Mouse (Mus musculus): ENCODE results near the gene Disc1. TPM values are rescaled to one million over a fixed set of nuclear protein-coding genes. Genes with fewer than 3 reads are reported as not detected.

Gene Disc1
- polyA plus RNA-seq, 1 experiment from 2014 or later: 2.3 TPM

DNA sequence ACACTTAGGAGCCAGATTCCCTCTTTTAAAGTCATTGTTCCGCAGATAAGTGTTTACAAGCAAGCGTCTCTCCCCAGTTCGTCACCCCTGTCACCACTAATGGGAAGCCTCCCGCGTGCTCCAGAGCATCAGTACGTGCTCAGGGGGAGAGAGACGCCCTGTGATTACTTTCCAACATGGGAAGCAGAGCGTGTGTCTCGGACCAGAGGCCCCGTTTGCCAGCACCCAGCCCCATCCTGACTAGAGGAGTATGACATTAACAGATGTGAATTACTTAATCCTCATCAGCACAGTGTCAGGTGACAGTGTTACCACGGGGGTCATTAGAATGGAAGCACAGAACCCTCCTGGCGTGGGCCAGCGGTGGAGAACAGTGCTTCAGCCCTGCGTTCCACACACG is 15.3 kb upstream of the Disc1 start:
- Histone ChIP-seq H3K27ac (ENCODE audit: low read length) (no peak overlapping the region), H3K4me3 (ENCODE audit: low read length) (no peak overlapping the region), H3K36me3 (ENCODE audit: control insufficient read depth, insufficient read depth) (no peaks in the 10 kb centered on the region; the same call in 1 of the 2 replicates), H3K4me2 (ENCODE audit: low read depth, low read length) (no peak overlapping the region), H3K9ac (ENCODE audit: low read length) (no peak overlapping the region), H3K9me3 (replicated peaks; ENCODE audit: control insufficient read depth, low read length) (no peaks in the 10 kb centered on the region), H3K27me3 (ENCODE audit: control insufficient read depth, insufficient read depth, low read length) (no peaks in the 10 kb centered on the region), H3K4me1 (ENCODE audit: control insufficient read depth, insufficient read depth, low read length) (peaks cover 3% of the 10 kb centered on the region; the same call in 1 of the 2 replicates)
- no peak; the same call in 1 of the 2 replicates for ATAC-seq (replicated peaks; ENCODE audit: extremely low read depth, insufficient read depth, low FRiP score)
- WGBS: 83% methylated on average over 15 of the region's 15 CpGs

DNA sequence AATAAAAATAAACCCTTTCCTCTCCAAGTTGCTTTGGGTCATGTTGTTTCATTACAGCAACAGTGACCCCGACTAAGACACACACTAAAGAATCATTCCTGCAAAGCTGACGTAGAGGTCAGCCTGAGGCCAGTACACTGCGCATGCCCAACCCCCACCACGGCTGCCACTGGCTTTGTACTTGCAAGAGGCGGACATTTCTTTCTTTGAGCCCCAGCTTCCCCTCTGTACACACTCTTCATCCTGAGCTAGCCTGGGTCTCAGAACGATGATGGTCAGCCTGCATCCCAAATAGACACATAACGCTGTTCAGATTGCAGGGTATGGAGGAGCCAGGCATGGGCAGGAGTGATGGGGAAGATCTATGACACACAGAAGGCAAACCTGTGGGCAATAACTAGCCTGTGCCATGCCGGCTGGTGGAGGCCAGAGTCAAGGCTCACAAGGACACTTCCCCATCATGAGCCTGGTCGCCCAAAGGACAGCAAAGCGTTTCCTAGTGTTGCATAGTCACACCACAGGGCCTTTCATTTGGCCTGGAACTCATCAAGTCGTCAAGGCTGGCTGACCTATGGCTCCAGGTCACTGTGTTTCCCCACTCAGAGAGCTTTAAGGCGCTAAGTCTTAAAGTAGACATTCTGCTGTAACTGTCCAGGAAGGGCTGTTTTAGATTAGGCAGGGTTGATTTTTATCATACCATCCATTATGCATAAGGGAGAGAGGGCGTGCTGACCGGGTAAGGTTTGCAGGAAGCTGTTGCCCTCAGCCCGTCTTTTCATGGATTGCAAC is 13.2 kb upstream of the Disc1 start:
- Histone ChIP-seq H3K9me3 (replicated peaks; ENCODE audit: control insufficient read depth, low read length) (peaks cover 3% of the 10 kb centered on the region; the same call in 1 of the 2 replicates), H3K4me1 (ENCODE audit: control insufficient read depth, insufficient read depth, low read length) (peaks cover 3% of the 10 kb centered on the region; the same call in 1 of the 2 replicates), H3K4me2 (ENCODE audit: low read depth, low read length) (no peak overlapping the region), H3K27me3 (ENCODE audit: control insufficient read depth, insufficient read depth, low read length) (no peaks in the 10 kb centered on the region), H3K9ac (ENCODE audit: low read length) (no peak overlapping the region), H3K36me3 (ENCODE audit: control insufficient read depth, insufficient read depth) (no peaks in the 10 kb centered on the region; the same call in 1 of the 2 replicates), H3K27ac (ENCODE audit: low read length) (no peak overlapping the region), H3K4me3 (ENCODE audit: low read length) (no peak overlapping the region)
- ATAC-seq (replicated peaks; ENCODE audit: extremely low read depth, insufficient read depth, low FRiP score): no peak
- 62% methylated on average over 15 of the region's 15 CpGs for WGBS

DNA sequence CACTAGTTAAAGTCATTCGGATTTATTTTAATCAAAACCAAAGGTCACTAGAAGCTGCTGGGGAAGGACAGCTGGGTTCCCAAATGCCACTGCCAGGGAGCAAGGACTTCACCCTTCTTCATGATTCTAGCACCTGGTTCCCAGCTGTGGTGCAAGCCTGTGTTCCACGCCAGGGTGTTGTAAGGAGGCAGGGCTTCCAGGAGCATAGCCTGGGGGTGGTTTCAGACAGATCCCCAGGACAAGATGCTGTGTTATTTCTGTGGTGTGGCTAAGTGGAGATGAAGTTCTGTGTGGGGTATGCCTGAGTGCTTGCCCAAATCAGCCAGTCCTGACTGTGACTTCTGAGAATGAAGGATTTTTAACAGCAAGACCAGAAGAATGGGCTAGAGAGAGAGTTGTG is 12.5 kb upstream of the Disc1 start:
- 50% methylated on average over 2 of the region's 2 CpGs for WGBS
- H3K4me2 ChIP-seq (ENCODE audit: low read depth, low read length): no peak overlapping the region
- no peaks in the 10 kb centered on the region; the same call in 1 of the 2 replicates for H3K36me3 ChIP-seq (ENCODE audit: control insufficient read depth, insufficient read depth)
- H3K27ac ChIP-seq (ENCODE audit: low read length): no peak overlapping the region
- peaks cover 3% of the 10 kb centered on the region; the same call in 1 of the 2 replicates for H3K9me3 ChIP-seq (replicated peaks; ENCODE audit: control insufficient read depth, low read length)
- H3K4me1 ChIP-seq (ENCODE audit: control insufficient read depth, insufficient read depth, low read length): peaks cover 3% of the 10 kb centered on the region; the same call in 1 of the 2 replicates
- no peak overlapping the region for H3K9ac ChIP-seq (ENCODE audit: low read length)
- ATAC-seq (replicated peaks; ENCODE audit: extremely low read depth, insufficient read depth, low FRiP score): no peak
- H3K4me3 ChIP-seq (ENCODE audit: low read length): no peak overlapping the region
- H3K27me3 ChIP-seq (ENCODE audit: control insufficient read depth, insufficient read depth, low read length): no peaks in the 10 kb centered on the region

DNA sequence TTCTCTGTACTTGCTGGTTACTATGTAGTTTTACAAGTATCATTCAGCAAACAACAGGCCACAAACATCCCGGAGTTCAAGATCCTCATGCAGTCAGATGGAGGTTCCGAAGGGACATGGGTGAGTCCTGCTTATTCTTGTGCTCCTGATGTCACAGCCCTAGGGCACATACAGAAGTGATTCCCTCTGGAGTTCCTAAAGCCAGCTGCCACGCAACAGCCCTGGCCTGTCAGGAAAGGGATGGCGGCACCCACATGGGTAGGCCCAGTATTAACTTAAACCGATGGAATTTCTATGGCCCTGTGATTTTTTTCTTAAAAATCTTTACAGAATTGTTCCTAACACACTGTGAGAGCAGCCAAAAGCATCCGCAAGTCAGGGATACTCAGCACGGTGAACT is 10.6 kb upstream of the Disc1 start:
- Histone ChIP-seq H3K9me3 (replicated peaks; ENCODE audit: control insufficient read depth, low read length) (peaks cover 3% of the 10 kb centered on the region; the same call in 1 of the 2 replicates), H3K36me3 (ENCODE audit: control insufficient read depth, insufficient read depth) (no peaks in the 10 kb centered on the region; the same call in 1 of the 2 replicates), H3K4me2 (ENCODE audit: low read depth, low read length) (no peak overlapping the region), H3K27ac (ENCODE audit: low read length) (peak overlapping the region; percentile 41), H3K27me3 (ENCODE audit: control insufficient read depth, insufficient read depth, low read length) (no peaks in the 10 kb centered on the region), H3K4me1 (ENCODE audit: control insufficient read depth, insufficient read depth, low read length) (peaks cover 3% of the 10 kb centered on the region; the same call in 1 of the 2 replicates), H3K9ac (ENCODE audit: low read length) (no peak overlapping the region), H3K4me3 (ENCODE audit: low read length) (no peak overlapping the region)
- no peak for ATAC-seq (replicated peaks; ENCODE audit: extremely low read depth, insufficient read depth, low FRiP score)
- 79% methylated on average over 7 of the region's 7 CpGs for WGBS

DNA sequence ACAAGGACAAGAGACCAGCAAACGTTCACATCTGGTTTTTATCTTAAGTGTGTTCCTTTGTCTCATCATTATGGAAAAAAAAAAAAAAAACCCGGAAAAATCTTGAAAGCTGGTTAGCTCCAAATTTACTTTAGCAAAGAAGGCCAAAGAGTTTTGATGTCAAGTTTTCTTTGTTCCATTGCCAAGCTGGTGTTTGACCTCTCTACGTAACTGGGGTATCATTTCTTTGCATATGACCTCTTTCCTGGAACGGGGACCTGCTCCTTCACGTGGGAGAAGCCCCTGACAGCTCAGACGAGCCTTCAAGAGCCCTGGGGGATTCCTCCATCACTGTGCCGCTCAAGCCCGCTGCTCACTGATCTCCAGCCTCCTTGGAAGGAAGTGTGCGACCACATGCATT is 10.1 kb upstream of the Disc1 start:
- peaks cover 3% of the 10 kb centered on the region; the same call in 1 of the 2 replicates for H3K9me3 ChIP-seq (replicated peaks; ENCODE audit: control insufficient read depth, low read length)
- H3K4me3 ChIP-seq (ENCODE audit: low read length): no peak overlapping the region
- 26% methylated on average over 9 of the region's 9 CpGs for WGBS
- no peak overlapping the region for H3K4me2 ChIP-seq (ENCODE audit: low read depth, low read length)
- H3K9ac ChIP-seq (ENCODE audit: low read length): no peak overlapping the region
- peaks cover 3% of the 10 kb centered on the region; the same call in 1 of the 2 replicates for H3K4me1 ChIP-seq (ENCODE audit: control insufficient read depth, insufficient read depth, low read length)
- no peak overlapping the region for H3K27ac ChIP-seq (ENCODE audit: low read length)
- no peaks in the 10 kb centered on the region for H3K27me3 ChIP-seq (ENCODE audit: control insufficient read depth, insufficient read depth, low read length)
- H3K36me3 ChIP-seq (ENCODE audit: control insufficient read depth, insufficient read depth): no peaks in the 10 kb centered on the region; the same call in 1 of the 2 replicates
- no peak for ATAC-seq (replicated peaks; ENCODE audit: extremely low read depth, insufficient read depth, low FRiP score)

DNA sequence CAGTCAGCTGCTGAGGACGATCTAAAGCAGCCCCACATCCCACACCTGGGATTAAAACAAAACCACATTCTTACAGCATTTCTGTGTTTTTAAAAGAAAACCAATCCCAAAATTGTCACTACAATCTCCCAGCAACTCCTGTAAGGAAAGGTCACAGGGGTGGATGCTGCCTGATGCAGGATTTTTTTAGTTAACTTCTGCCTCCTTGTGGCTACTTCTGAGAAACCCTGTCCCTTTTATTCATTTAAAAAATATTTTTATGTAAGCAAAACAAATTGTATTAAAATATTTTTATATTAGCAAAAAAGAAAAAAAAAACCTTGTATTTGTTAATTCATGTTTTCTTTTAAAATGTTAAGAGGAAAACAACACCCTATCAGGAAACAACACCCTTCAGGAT is 8.2 kb upstream of the Disc1 start:
- H3K4me2 ChIP-seq (ENCODE audit: low read depth, low read length): no peak overlapping the region
- no peak for ATAC-seq (replicated peaks; ENCODE audit: extremely low read depth, insufficient read depth, low FRiP score)
- 87% methylated on average over 1 of the region's 1 CpGs for WGBS
- H3K36me3 ChIP-seq (ENCODE audit: control insufficient read depth, insufficient read depth): no peaks in the 10 kb centered on the region
- H3K27ac ChIP-seq (ENCODE audit: low read length): no peak overlapping the region
- no peak overlapping the region for H3K9ac ChIP-seq (ENCODE audit: low read length)
- H3K27me3 ChIP-seq (ENCODE audit: control insufficient read depth, insufficient read depth, low read length): no peaks in the 10 kb centered on the region
- peaks cover 3% of the 10 kb centered on the region; the same call in 1 of the 2 replicates for H3K9me3 ChIP-seq (replicated peaks; ENCODE audit: control insufficient read depth, low read length)
- H3K4me3 ChIP-seq (ENCODE audit: low read length): no peak overlapping the region
- peaks cover 3% of the 10 kb centered on the region; the same call in 1 of the 2 replicates for H3K4me1 ChIP-seq (ENCODE audit: control insufficient read depth, insufficient read depth, low read length)

DNA sequence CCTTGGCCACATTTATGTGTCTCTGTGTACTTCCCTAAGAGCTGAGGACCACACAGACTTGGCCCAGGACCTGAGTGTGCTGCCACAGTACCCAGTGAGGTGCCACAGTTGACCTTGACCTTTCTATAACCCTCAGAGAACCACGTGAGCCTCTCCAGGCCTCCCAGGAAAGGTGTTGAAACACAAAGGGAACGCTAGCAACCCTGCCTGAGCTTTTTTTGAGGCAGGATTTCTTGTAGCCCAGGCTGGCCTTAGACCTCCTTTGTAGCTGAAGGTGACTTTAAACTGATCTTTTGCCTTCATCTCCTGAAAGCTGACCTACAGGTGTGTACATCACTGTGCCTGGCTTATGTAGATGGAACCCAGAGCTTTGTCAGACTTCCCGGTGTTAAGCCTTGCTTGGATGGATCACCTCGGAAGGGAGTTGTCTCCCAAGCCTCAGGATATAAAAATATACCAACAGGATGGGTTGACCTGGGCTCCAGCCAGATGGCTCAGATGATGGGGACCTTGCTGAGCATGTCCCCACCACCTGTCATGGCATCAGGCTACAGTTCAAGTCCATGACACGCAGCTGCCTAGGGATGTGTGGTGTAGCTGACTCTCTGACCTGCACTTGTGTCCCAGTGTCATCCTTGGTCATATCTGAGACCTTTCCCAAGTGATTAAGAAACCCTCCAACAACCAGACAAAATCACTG is 4.8 kb upstream of the Disc1 start:
- Histone ChIP-seq H3K9me3 (replicated peaks; ENCODE audit: control insufficient read depth, low read length) (peaks cover 6% of the 10 kb centered on the region), H3K9ac (ENCODE audit: low read length) (no peak overlapping the region), H3K36me3 (ENCODE audit: control insufficient read depth, insufficient read depth) (no peaks in the 10 kb centered on the region), H3K4me2 (ENCODE audit: low read depth, low read length) (no peak overlapping the region), H3K4me1 (ENCODE audit: control insufficient read depth, insufficient read depth, low read length) (peaks cover 5% of the 10 kb centered on the region), H3K27me3 (ENCODE audit: control insufficient read depth, insufficient read depth, low read length) (no peaks in the 10 kb centered on the region), H3K27ac (ENCODE audit: low read length) (no peak overlapping the region), H3K4me3 (ENCODE audit: low read length) (no peak overlapping the region)
- no peak for ATAC-seq (replicated peaks; ENCODE audit: extremely low read depth, insufficient read depth, low FRiP score)
- WGBS: 54% methylated on average over 5 of the region's 5 CpGs

DNA sequence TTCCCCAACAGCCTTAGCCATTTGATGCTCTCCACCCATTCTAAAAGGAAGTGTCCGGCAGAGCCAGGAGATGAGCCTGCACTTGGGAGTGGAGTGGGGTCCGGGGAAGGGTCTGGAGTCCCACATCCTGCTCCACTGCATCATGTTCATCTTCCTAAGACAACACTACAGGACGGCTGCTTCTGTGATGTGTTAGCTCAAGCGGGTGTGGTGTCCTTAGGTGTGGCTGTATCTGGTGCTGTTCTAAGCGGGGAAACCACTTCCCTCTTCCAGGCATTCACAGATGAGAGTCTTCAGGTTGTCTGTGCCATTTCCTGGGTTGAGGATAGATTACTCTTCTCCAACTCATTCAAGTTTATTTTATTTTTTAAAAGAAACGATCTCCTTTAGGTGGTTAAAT is 4.2 kb upstream of the Disc1 start:
- no peak for ATAC-seq (replicated peaks; ENCODE audit: extremely low read depth, insufficient read depth, low FRiP score)
- Histone ChIP-seq H3K4me3 (ENCODE audit: low read length) (no peak overlapping the region), H3K9me3 (replicated peaks; ENCODE audit: control insufficient read depth, low read length) (peaks cover 6% of the 10 kb centered on the region), H3K36me3 (ENCODE audit: control insufficient read depth, insufficient read depth) (no peaks in the 10 kb centered on the region), H3K4me2 (ENCODE audit: low read depth, low read length) (no peak overlapping the region), H3K27me3 (ENCODE audit: control insufficient read depth, insufficient read depth, low read length) (peaks cover under 1% of the 10 kb centered on the region), H3K9ac (ENCODE audit: low read length) (no peak overlapping the region), H3K27ac (ENCODE audit: low read length) (no peak overlapping the region), H3K4me1 (ENCODE audit: control insufficient read depth, insufficient read depth, low read length) (peaks cover 5% of the 10 kb centered on the region)
- 72% methylated on average over 6 of the region's 6 CpGs for WGBS

DNA sequence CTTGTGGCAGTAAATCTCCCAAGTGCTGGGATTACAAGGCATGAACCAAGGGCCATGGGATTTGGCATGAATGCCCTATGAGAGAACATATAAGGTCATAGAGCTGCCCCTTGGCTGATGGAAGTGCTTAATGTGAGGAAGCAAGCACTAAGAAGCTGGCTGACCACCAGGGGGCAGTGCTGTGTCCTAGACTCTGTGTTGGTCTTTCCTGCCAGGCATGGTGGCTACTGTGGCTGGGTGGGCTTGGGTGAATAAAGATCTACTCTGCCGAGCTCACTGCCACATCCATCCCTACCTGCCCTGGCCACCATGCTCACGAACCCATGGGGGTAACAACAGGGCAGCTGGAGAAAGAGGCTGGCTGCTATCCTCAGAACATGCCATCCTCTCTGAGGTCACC is 2.0 kb upstream of the Disc1 start:
- ATAC-seq (replicated peaks; ENCODE audit: extremely low read depth, insufficient read depth, low FRiP score): no peak
- Histone ChIP-seq H3K4me3 (ENCODE audit: low read length) (no peak overlapping the region), H3K36me3 (ENCODE audit: control insufficient read depth, insufficient read depth) (no peaks in the 10 kb centered on the region), H3K27ac (ENCODE audit: low read length) (no peak overlapping the region), H3K9ac (ENCODE audit: low read length) (no peak overlapping the region), H3K27me3 (ENCODE audit: control insufficient read depth, insufficient read depth, low read length) (peaks cover 5% of the 10 kb centered on the region), H3K9me3 (replicated peaks; ENCODE audit: control insufficient read depth, low read length) (peaks cover 3% of the 10 kb centered on the region), H3K4me2 (ENCODE audit: low read depth, low read length) (no peak overlapping the region), H3K4me1 (ENCODE audit: control insufficient read depth, insufficient read depth, low read length) (peaks cover 5% of the 10 kb centered on the region)
- 62% methylated on average over 2 of the region's 2 CpGs for WGBS

All from heart, embryonic 16.5 days (tissue).